Mouse (Mus musculus) MEL (cell line): ENCODE measurements around the gene Pitpnm3.

Source experiments
- CTCF ChIP-seq, 3 experiments: IDR thresholded peaks in 2 of 3; conservative IDR thresholded peaks in 1 of 3; 2 replicates each; pipeline ENCODE4 v1.5.1; 2011 to 2012; ENCODE audit warnings: low read length in 3 of 3, low read depth in 2 of 3, mild to moderate bottlenecking in 2 of 3, improper control_type of control experiment in 1 of 3, inconsistent platforms in 1 of 3, mixed read lengths in 1 of 3, moderate library complexity in 1 of 3; ENCODE audit not compliant: control insufficient read depth in 1 of 3, insufficient read depth in 1 of 3, poor library complexity in 1 of 3, severe bottlenecking in 1 of 3
- GABPA ChIP-seq: IDR thresholded peaks from 2 replicates; pipeline ENCODE4 v1.6.1; 2012; ENCODE audit warnings: low read depth, mild to moderate bottlenecking, inconsistent platforms, low read length, improper control_type of control experiment, moderate library complexity
- GATA1 ChIP-seq: IDR thresholded peaks from 2 replicates; pipeline ENCODE4 v1.6.1; 2011; ENCODE audit warnings: low read depth, low read length, improper control_type of control experiment
- HCFC1 ChIP-seq: IDR thresholded peaks from 2 replicates; pipeline ENCODE4 v1.6.1; 2012; ENCODE audit warnings: low read depth, mild to moderate bottlenecking, inconsistent platforms, low read length, improper control_type of control experiment, moderate library complexity
- JUND ChIP-seq: IDR thresholded peaks from 2 replicates; pipeline ENCODE4 v1.6.1; 2011; ENCODE audit warnings: low read depth, mild to moderate bottlenecking, improper control_type of control experiment, low read length
- MAFK ChIP-seq: IDR thresholded peaks from 2 replicates; pipeline ENCODE4 v1.6.1; 2011; ENCODE audit warnings: low read depth, mild to moderate bottlenecking, low read length, improper control_type of control experiment, borderline replicate concordance
- MXI1 ChIP-seq: IDR thresholded peaks from 2 replicates; pipeline ENCODE4 v1.6.1; 2011; ENCODE audit warnings: mild to moderate bottlenecking, low read depth, low read length, improper control_type of control experiment
- NELFE ChIP-seq: IDR thresholded peaks from 2 replicates; pipeline ENCODE4 v1.6.1; 2011; ENCODE audit warnings: low read depth, low read length, improper control_type of control experiment
- NRF1 ChIP-seq: IDR thresholded peaks from 2 replicates; pipeline ENCODE4 v1.6.1; 2014; ENCODE audit warnings: low read depth, mild to moderate bottlenecking, inconsistent platforms, low read length, improper control_type of control experiment, moderate library complexity; ENCODE audit not compliant: poor library complexity, insufficient read depth, severe bottlenecking
- POLR2AphosphoS2 ChIP-seq: IDR thresholded peaks from 2 replicates; pipeline ENCODE4 v1.6.1; 2011; ENCODE audit warnings: low read length, improper control_type of control experiment
- RCOR1 ChIP-seq: IDR thresholded peaks from 2 replicates; pipeline ENCODE4 v1.6.1; 2012; ENCODE audit warnings: low read depth, mild to moderate bottlenecking, inconsistent platforms, low read length, improper control_type of control experiment
- SMC3 ChIP-seq: IDR thresholded peaks from 2 replicates; pipeline ENCODE4 v1.6.1; 2011; ENCODE audit warnings: low read depth, low read length, improper control_type of control experiment
- TCF12 ChIP-seq: IDR thresholded peaks from 2 replicates; pipeline ENCODE4 v1.6.1; 2014; ENCODE audit warnings: low read depth, mild to moderate bottlenecking, inconsistent platforms, low read length, improper control_type of control experiment, moderate library complexity
- ZC3H11A ChIP-seq: IDR thresholded peaks from 2 replicates; pipeline ENCODE4 v1.6.1; 2012; ENCODE audit warnings: low read depth, mild to moderate bottlenecking, inconsistent platforms, low read length, improper control_type of control experiment

DNA sequence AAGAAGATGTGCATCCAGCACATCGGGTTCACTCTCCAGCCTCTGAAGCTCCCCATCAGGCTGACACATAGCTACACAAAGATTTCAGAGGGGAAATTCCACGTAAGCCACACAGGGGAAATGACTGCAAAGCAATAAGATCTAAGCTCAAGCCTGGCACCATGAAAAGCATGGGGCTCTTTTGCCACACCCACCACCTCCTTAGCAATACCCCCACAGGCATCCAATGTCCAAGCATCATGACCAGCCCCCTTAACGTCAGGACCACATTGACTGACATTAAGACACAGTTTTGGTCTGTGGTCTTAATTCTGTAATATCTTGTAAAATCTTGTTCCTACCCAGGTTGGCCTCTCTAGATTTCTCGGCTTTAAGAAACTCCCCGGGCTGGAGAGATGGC, 45.0 kb upstream of the Pitpnm3 start:
- no peak for TF ChIP-seq MXI1
- TF ChIP-seq CTCF (IDR thresholded peaks at IDR 0.05 in 2 of 3, conservative IDR thresholded peaks at IDR 0.05 in 1 of 3; ENCODE audit: control insufficient read depth in 1 of 3, insufficient read depth in 1 of 3, low read depth in 2 of 3, low read length in 3 of 3, poor library complexity in 1 of 3, severe bottlenecking in 1 of 3), result no peak
- TF ChIP-seq POLR2AphosphoS2, result no peak
- TF ChIP-seq MAFK, result no peak
- TF ChIP-seq GABPA, result no peak
- no peak for TF ChIP-seq SMC3
- no peak for TF ChIP-seq GATA1
- TF ChIP-seq JUND, result no peak
- no peak for TF ChIP-seq HCFC1
- no peak for TF ChIP-seq NRF1
- TF ChIP-seq ZC3H11A, result no peak
- TF ChIP-seq RCOR1, result no peak
- TF ChIP-seq TCF12, result no peak
- no peak for TF ChIP-seq NELFE
